Mouse (Mus musculus) embryo, embryonic 10.5 days (tissue): ENCODE measurements at regions not wholly inside any gene's neighbourhood (a gene's known extent, or its start where the extent isn't known, plus 50 kb on each side); places are given as distances from the start of the nearest gene placed in this dataset.
A peak's percentile ranks its signal among the peaks of the same experiment; 100 is the strongest.
"Not testable (repeated sequence)": the region's sequence is repeated elsewhere in the genome, so short reads cannot be mapped to it uniquely, and the experiment has no call there.

ENCODE experiments used
- DNase-seq: peaks from one replicate; pipeline ENCODE4 v3.0.0-alpha.2; 2015; ENCODE audit warnings: low spot score

- no peak for DNase-seq
These were observed 479.9 kb downstream of the Tns1 start for GRCm38 (mm10) chr1:73644394-73644793.

- DNase-seq: no peak
These were observed 480.8 kb downstream of the Tns1 start for GRCm38 (mm10) chr1:73643431-73643830.

- DNase-seq: peak; percentile 70
These were observed 481.5 kb downstream of the Tns1 start for GRCm38 (mm10) chr1:73642691-73643109.

GRCm38 (mm10) chr1:73641456-73641855 is 482.8 kb downstream of the Tns1 start:
- DNase-seq: no peak

GRCm38 (mm10) chr1:73640726-73641451 is 483.4 kb downstream of the Tns1 start:
- peak; percentile 66 for DNase-seq

GRCm38 (mm10) chr1:73635709-73636108 is 488.5 kb downstream of the Tns1 start:
- no peak for DNase-seq

GRCm38 (mm10) chr1:73634871-73635270 is 489.4 kb downstream of the Tns1 start:
- DNase-seq: no peak

- DNase-seq: no peak
These were observed 491.2 kb downstream of the Tns1 start for GRCm38 (mm10) chr1:73633071-73633470.

GRCm38 (mm10) chr1:73630363-73630762 is 493.9 kb downstream of the Tns1 start:
- DNase-seq: no peak

- no peak for DNase-seq
These were observed 498.9 kb downstream of the Tns1 start for GRCm38 (mm10) chr1:73625365-73625764.

GRCm38 (mm10) chr1:73621121-73621520 is 503.1 kb downstream of the Tns1 start:
- not testable (repeated sequence) for DNase-seq

- peak; percentile 82 for DNase-seq
These were observed 505.6 kb downstream of the Tns1 start for GRCm38 (mm10) chr1:73618551-73619170.

- no peak for DNase-seq
These were observed 530.4 kb downstream of the Tns1 start for GRCm38 (mm10) chr1:73593653-73594385.

GRCm38 (mm10) chr1:73591342-73592099 is 532.7 kb downstream of the Tns1 start:
- no peak for DNase-seq

GRCm38 (mm10) chr1:73579680-73580079 is 544.6 kb downstream of the Tns1 start:
- no peak for DNase-seq

- DNase-seq: no peak
These were observed 547.2 kb downstream of the Tns1 start for GRCm38 (mm10) chr1:73577019-73577418.

- no peak for DNase-seq
These were observed 548.6 kb downstream of the Tns1 start for GRCm38 (mm10) chr1:73575694-73576093.

- no peak for DNase-seq
These were observed 553.3 kb downstream of the Tns1 start for GRCm38 (mm10) chr1:73570944-73571343.

GRCm38 (mm10) chr1:73566770-73567169 is 551.1 kb upstream of the Tnp1 start:
- DNase-seq: no peak

- DNase-seq: no peak
These were observed 544.9 kb upstream of the Tnp1 start for GRCm38 (mm10) chr1:73560594-73560993.

- no peak for DNase-seq
These were observed 532.2 kb upstream of the Tnp1 start for GRCm38 (mm10) chr1:73547877-73548276.

- DNase-seq: no peak
These were observed 529.7 kb upstream of the Tnp1 start for GRCm38 (mm10) chr1:73545401-73545800.
